Mouse (Mus musculus): ENCODE results near the gene Gm42791. TPM values are rescaled to one million over a fixed set of nuclear protein-coding genes. Genes with fewer than 3 reads are reported as not detected.

Gm42791 gene
- polyA plus RNA-seq, 1 experiment = not detected

Other genes with a start within 250 kb of the Gm42791 start
- 38.1 and 38.2 TPM in 2 replicates for gene Katnal1, start 65.8 kb downstream of the Gm42791 start, polyA plus RNA-seq (2012; rRNA removed)
- gene Uspl1, start 189.2 kb upstream of the Gm42791 start, polyA plus RNA-seq (2012; rRNA removed) = 24.9 and 25.0 TPM in 2 replicates
- gene Hmgb1, start 189.3 kb upstream of the Gm42791 start, polyA plus RNA-seq (2012; rRNA removed) = 210 and 214 TPM in 2 replicates